Mouse (Mus musculus): ENCODE results near the gene Wwp2. TPM values are rescaled to one million over a fixed set of nuclear protein-coding genes. Genes with fewer than 3 reads are reported as not detected.

Wwp2 gene
- polyA plus RNA-seq, 1 experiment from 2014 or later = 37.6 TPM

MicroRNA genes within 50 kb of the gene (microRNA counts, 519-probe panel; counts per million panel counts)
- 5,253 counts per million, percentile 61 among the panel's probes with 10 or more counts for microRNA mmu-miR-140

Small RNAs within 50 kb of the gene (microRNA-seq; reads per million reads assigned to microRNA genes)
- 4,045 reads per million, percentile 91 among the genes with 10 or more reads in this experiment for gene Mir140

Other genes with a start within 250 kb of the Wwp2 start
- 13.1 and 15.1 TPM in 2 replicates for gene Nfat5, start 142.9 kb upstream of the Wwp2 start, polyA plus RNA-seq (2016; fragmentation: Nextera tagmentation; extraction: Ambion mirVana)
- gene Nqo1, start 33.2 kb upstream of the Wwp2 start, polyA plus RNA-seq (2016; fragmentation: Nextera tagmentation; extraction: Ambion mirVana) = 4.8 and 5.6 TPM in 2 replicates
- gene Nob1, start 11.3 kb upstream of the Wwp2 start, polyA plus RNA-seq (2016; fragmentation: Nextera tagmentation; extraction: Ambion mirVana) = 47.0 and 50.5 TPM in 2 replicates
- 199 and 203 TPM in 2 replicates for gene Psmd7, start 152.1 kb downstream of the Wwp2 start, polyA plus RNA-seq (2016; fragmentation: Nextera tagmentation; extraction: Ambion mirVana)